Mouse (Mus musculus): ENCODE measurements around the gene Tmem59l. TPM values are rescaled to one million over a fixed set of nuclear protein-coding genes. Genes with fewer than 3 reads are reported as not detected.

The Tmem59l gene
- total RNA-seq, 2 experiments from 2014 or later, result 318 to 351 TPM

GRCm38 (mm10) chr8:70509281-70509952, 22.3 kb upstream of the Tmem59l start:
- no peak for DNase-seq (ENCODE audit: extremely low spot score in 1 of 2, low spot score in 1 of 2)

DNA sequence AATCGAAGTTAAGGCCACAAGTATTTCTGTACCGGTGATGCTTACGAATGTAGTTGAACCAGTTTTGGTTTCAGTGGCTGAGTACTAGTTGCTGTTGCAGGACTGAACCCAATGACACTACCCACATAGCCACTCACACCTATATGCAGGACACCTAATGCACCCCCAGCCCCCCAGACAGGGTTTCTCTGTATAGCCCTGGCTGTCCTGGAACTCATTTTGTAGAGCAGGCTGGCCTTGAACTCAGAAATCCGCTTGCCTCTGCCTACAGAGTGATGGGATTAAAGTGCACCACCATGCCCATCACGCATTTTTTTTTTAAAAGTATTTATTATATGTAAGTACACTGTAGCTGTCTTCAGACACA, 19.9 kb upstream of the Tmem59l start:
- DNase-seq (ENCODE audit: extremely low spot score in 1 of 2, low spot score in 1 of 2), result no peak

- peak; percentile 95 to 98 for DNase-seq (ENCODE audit: extremely low spot score in 1 of 2, low spot score in 1 of 2)
Measured at GRCm38 (mm10) chr8:70506328-70507026, 19.3 kb upstream of the Tmem59l start, which contains the start of gene Rex1bd. TSS of gene Rex1bd (minus strand) at chr8:70506752.

DNA sequence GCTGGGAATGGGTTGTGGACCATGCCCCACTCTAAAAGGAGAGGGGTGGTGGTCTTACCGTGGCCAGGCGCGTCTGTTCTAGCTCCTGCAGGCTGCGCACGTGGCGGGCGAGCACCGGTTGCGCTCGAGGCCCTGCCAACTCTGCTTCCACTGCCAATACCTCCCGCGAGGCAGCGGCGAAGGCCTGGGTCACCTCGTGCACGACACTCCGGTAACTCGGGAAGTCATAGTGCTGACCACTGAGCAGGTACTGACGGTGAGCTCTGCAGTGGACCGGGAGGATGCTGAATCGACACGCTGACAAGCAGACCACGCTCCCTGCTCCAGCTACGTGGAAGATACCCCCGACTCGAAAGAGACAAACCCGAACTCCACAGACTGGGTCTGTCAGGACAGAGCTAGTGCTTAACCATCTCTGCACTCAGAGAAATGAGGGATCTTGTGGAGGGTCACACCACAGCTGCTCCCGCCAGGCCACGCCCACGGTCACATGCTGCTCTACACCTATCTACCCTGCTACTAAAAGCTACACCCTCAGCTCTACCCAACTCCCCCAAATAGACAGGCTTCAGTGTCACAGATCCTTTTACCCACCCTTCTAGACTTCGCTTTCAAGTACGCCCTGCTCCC, 18.7 kb upstream of the Tmem59l start:
- DNase-seq (ENCODE audit: extremely low spot score in 1 of 2, low spot score in 1 of 2), result no peak

DNA sequence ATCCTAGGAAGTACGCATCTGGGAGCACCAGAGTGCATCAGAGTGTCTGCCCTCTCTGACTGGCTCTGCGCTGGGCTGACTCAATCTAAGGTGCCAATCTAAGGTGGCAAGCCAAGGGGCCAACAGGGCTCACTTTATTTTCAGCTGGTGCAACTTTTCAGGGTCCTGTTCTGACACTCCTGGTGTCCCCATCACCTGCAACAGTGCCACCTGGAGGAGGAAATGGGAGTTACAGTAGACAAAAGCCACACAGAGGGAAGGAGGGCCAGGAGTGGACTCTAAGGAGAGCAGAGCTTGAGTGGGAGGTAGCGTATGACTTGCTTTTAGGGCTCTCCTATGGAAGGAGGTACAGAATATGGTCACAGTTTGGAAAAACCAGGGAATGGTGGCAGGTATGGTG, 17.7 kb upstream of the Tmem59l start:
- DNase-seq (ENCODE audit: extremely low spot score in 1 of 2, low spot score in 1 of 2), result peak; percentile 76 to 90

- DNase-seq (ENCODE audit: extremely low spot score in 1 of 2, low spot score in 1 of 2), result peak in 1 of 2 experiments; percentile 59
Measured at GRCm38 (mm10) chr8:70504291-70504716, 17.1 kb upstream of the Tmem59l start.

DNA sequence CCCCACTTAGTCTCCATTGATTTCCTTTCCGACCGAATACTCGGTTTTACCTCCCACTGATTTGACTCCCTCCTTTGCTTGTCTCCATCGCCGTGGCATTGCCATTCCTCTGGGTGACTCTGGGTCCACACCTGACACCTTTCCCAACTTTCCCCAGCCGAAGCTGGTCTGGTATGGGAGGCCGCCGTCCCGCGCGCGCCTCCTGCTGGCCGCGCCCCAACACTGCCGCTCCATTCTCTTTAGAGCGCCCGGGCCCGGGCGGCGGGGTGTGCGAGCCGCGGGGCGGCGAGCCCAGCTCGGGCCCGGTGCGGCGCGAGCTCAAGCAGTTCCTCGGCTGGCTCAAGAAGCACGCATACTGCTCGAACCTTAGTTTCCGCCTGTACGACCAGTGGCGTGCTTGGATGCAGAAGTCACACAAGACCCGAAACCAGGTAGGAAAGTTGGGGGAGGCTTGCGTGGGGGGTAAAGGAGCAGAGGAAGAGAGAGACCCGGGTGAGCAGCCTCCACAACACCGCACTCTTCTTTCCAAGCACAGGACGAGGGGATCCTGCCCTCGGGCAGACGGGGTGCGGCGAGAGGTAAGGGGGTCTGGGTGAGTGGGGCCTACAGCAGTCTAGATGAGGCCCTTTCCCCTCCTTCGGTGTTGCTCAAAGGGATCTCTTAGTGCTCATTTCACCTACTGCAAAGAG, 16.0 kb upstream of the Tmem59l start:
- DNase-seq (ENCODE audit: extremely low spot score in 1 of 2, low spot score in 1 of 2), result peak in 1 of 2 experiments; percentile 67

GRCm38 (mm10) chr8:70502540-70502939, 15.4 kb upstream of the Tmem59l start:
- DNase-seq (ENCODE audit: extremely low spot score in 1 of 2, low spot score in 1 of 2), result no peak

GRCm38 (mm10) chr8:70501820-70502529, 14.8 kb upstream of the Tmem59l start:
- no peak for DNase-seq (ENCODE audit: extremely low spot score in 1 of 2, low spot score in 1 of 2)

GRCm38 (mm10) chr8:70500386-70501301, 13.5 kb upstream of the Tmem59l start:
- no peak for DNase-seq (ENCODE audit: extremely low spot score in 1 of 2, low spot score in 1 of 2)

- no peak for DNase-seq (ENCODE audit: extremely low spot score in 1 of 2, low spot score in 1 of 2)
Measured at GRCm38 (mm10) chr8:70495771-70496062, 8.6 kb upstream of the Tmem59l start.

DNA sequence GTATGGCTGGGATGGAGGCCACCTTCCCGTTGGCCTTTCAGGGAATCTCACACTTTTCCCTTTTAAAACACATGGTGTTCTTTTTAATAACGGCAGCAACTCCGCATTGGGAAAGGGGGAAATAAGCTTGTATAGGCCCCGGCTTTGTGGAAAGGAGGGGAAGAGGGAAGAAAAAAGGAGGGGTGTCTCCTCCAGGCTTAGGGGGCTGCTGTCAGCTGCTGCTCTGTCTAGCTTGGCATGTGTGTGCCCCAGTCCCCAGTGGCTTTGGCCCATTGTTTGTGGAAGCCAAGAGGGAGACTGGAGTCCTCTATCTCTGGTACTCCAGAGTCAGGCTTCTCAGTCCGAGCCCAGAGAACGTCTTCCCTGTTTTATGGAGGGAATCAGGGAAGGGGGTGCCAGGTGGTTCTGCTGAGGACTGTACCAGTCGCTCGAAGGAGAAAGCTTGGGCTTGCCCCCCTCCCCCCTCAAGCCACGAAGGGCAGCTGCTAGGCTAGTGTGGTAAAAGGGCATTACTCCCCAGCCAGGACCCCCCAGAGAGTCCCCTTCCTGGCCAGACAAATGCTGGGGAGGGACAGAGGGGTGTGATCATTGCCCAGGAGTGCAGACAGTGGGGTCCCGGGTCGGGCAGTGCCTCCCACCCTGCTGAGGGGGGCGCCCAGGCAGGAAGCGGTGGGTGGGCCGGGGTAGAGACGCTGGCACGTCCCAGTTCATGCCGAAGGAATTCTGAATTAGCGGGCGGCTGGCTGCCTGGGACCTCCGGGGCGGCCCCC, 8.0 kb upstream of the Tmem59l start:
- DNase-seq (ENCODE audit: extremely low spot score in 1 of 2, low spot score in 1 of 2), result no peak

DNA sequence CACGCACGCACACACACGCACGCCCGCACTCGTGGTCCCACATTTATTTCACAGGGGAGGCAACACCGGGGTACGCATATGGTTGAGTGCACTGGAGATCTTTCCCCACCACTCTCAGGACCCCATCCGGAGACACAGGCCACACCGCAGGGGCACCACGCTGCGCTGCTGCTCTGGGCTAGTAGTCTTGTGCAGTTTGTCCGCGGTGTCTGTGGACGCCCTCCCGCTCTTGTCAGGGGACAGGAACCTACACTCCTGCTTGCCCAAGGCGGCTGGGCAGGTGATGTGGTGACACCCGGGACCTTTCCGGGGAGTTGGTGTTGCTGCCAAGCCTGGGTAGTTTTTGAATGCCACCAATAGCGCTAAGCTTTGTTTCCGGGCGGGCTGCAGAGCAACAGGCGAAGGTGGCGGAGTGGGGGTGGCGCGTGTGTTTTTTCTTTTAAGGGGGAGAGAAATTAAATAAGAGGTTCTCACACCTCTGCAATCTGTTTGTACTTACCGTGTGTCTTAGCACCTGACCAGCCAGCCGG, 7.3 kb upstream of the Tmem59l start:
- no peak for DNase-seq (ENCODE audit: extremely low spot score in 1 of 2, low spot score in 1 of 2)

DNA sequence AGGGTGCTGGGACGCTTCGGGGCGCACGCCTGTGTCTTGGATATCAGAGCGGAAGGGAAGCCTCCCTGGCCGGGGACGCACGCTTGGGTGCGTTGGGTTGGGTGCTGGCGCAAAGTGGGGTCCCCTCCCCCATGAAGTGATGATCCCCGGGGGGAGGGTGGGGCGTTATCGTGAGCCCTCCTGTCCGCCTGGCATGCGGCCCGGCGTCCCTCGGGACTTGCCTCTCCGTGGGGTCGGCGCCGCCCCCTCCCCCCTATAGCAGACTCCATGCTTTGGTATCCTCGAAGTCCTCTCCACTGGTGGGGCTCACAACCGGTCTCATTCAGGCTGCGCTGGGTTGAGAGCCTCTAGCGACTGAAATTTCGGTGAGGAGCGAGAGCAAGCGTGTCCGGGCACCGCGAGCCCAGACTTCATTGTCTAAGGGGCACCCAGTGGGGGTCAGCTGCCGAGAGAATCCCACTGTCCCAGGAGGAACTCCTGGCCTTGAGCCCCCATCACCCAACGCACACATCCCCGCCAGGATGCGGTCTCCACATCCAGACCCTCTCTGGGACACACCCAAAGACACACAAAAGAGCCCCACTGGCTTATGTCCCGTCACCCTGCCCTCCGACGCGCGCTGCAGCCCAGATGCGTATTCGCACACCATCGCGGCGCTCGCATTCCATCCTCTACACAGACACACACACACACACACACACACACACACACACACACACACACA, 6.7 kb upstream of the Tmem59l start:
- DNase-seq (ENCODE audit: extremely low spot score in 1 of 2, low spot score in 1 of 2), result no peak

DNA sequence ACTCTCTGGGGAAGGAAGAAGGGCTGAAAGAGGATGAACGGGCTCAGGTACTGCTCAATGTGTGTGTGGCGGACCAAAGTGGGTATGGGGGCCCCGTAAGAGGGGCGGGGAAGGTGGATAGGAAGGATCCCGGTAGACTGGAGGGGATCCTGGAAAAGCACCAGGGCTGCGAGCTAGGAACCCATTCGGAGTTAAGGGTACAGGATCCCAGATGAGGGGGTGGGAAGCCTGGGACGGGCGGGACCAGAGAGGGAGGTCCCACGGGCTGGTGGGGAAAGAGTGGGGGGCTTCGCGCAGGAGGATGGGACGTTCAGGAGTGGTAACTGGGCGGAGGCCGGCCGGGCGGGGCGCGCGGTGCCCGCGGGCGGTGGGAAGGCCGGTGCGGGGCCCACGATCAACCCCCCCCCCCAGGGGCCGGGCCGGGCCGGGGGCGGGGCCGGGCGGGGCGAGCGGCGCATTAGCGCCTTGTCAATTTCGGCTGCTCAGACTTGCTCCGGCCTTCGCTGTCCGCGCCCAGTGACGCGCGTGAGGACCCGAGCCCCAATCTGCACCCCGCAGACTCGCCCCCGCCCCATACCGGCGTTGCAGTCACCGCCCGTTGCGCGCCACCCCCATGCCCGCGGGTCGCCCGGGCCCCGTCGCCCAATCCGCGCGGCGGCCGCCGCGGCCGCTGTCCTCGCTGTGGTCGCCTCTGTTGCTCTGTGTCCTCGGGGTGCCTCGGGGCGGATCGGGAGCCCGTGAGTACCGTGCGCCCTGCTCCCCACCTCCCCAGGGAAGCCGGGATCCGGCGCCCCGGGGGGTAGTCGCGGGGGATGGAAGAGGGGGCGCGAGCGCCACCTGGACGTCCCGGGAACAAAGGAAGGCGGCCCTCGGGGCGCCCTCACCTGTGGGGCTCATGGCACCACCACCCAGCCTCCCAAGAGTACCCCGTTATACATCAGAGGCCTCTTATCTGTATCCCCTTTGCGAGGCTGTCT, 5.8 kb upstream of the Tmem59l start, which contains the start of gene Crlf1:
Gene Crlf1, plus strand, starts transcription at position 495 of the 977 bp plus-strand sequence.
- no peak for DNase-seq (ENCODE audit: extremely low spot score in 1 of 2, low spot score in 1 of 2)

GRCm38 (mm10) chr8:70490880-70491495, 3.8 kb upstream of the Tmem59l start:
- DNase-seq (ENCODE audit: extremely low spot score in 1 of 2, low spot score in 1 of 2), result no peak
